Mouse (Mus musculus): ENCODE results near the gene Dcaf5.

- no peak for TF ChIP-seq CTCF (IDR thresholded peaks at IDR 0.05; ENCODE audit: extremely low read depth, insufficient read length, insufficient replicate concordance, low read depth, low read length)
- no peak for TF ChIP-seq POLR2A (IDR thresholded peaks at IDR 0.05; ENCODE audit: low read depth, low read length)
Measured at GRCm38 (mm10) chr12:80324785-80325131, 111.6 kb downstream of the Dcaf5 start.
